Mouse (Mus musculus) spleen, postnatal 4 days (tissue): Measurements from ENCODE around the gene Abl2.
"Not testable (repeated sequence)": the region's sequence is repeated elsewhere in the genome, so short reads cannot be mapped to it uniquely, and the experiment has no call there.

ENCODE experiments used
- DNase-seq, 2 experiments: peaks; one replicate each; pipeline ENCODE4 v3.0.0; 2022; ENCODE audit warnings: low spot score in 2 of 2

Gene Abl2

DNA sequence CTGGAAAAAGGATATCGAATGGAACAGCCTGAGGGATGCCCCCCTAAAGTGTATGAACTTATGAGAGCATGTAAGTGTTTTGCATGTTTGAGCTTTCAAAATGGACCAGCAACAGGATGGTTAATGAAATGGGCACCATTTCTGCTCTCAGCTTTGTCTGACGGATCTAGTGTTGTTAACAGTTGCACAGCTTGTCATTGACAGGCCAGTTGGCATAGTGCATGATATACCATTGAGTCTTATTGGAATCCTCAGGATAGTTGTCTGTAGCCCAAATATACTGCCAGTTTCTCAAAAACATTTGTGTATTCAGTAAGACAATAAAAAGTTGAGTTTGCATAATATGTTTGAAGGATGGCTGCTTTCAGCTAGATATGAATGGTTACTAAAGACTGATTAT is 76.6 kb downstream of the Abl2 start:
- DNase-seq = no peak

- DNase-seq = no peak
These were observed 80.9 kb downstream of the Abl2 start for GRCm38 (mm10) chr1:156639455-156639854.

DNA sequence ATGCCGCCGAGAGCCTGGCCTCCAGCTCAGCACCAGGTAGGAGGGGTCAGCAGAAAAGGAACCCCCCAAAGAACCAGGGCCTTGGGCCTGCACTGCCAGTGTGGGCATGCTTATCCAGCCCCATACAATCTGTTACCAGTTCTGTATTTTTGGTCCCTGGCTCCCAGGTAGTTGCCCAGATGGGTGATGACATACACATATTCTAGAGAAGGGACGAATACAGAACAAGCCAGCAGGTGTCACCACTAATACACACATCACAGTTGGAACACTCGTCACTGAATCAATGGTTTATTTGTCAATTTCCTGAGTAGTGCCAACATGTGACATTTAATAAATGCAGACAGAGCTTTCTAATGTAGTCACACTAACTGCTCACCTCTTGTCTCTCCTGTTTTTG is 82.0 kb downstream of the Abl2 start:
- no peak for DNase-seq

DNA sequence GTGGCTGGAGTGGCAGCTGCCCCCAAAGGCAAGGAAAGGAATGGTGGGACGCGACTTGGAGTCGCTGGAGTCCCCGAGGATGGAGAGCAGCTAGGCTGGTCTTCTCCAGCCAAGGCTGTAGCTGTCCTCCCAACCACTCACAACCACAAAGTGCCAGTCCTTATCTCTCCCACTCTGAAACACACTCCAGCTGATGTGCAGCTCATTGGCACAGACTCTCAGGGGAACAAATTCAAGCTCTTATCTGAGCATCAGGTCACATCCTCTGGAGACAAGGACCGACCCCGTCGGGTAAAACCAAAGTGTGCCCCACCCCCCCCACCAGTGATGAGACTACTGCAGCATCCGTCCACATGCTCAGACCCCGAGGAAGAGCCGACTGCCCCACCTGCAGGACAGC is 83.2 kb downstream of the Abl2 start:
- DNase-seq = no peak

DNA sequence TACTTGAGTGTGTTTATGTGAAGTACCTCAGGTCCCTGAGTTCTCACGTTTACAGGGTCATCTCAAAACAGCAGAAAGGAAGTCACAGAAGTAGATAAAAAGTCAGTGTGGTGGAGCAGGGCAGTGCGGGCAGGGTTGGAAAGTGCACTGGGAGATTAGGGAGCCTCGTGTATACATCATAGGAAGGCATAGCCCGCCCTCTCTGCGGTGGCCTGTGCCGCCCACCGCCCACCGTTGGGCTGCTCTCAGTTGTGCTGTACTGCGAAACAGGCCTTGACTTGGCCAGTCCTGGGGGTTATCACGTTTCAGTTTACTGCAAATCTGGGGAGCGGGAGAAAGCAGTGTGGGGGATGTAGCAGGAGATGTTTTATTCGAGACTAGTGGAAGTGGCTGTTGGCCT is 84.2 kb downstream of the Abl2 start:
- no peak for DNase-seq

DNA sequence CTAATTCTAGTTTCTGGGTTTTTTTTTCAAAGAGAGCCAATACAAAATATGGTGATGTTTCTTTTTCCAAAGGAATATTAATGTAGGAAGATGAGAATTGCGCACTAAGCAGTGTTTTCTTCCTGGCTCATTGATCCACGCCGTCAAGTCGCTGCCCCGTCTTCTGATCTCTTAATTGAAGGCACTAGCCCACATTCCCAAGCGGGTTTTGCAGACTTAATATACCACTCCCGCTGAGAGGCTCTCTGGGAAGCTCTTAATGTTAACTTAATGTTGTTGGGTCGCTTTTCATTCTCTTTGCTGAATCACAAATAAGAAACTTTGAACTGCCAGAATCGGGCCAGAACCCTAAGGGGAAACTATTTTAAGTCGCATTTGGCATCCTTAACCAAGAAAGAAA is 85.5 kb downstream of the Abl2 start:
- DNase-seq = no peak

GRCm38 (mm10) chr1:156644780-156645523 is 86.4 kb downstream of the Abl2 start:
- no peak for DNase-seq

DNA sequence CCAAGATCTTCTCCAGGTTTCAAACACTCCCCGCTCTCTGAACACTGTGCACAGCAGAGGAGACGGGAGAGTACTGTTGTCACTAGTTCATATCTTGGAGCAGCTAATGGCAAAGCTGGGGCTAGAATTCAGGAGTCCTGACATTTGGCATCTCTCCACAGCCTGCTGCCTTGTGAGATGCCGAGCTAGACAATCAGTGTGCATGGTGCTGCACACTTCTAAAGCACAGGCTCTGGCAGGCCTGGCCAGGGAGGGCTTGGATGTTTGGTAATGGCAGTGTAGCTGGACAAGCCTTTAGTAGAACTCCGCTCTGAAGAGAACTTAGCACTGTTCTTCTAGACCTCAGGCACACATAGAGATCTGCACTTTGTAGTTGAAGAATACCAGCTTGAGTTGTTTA is 87.4 kb downstream of the Abl2 start:
- DNase-seq = no peak

- no peak for DNase-seq
These were observed 90.1 kb downstream of the Abl2 start for GRCm38 (mm10) chr1:156648705-156649104.

DNA sequence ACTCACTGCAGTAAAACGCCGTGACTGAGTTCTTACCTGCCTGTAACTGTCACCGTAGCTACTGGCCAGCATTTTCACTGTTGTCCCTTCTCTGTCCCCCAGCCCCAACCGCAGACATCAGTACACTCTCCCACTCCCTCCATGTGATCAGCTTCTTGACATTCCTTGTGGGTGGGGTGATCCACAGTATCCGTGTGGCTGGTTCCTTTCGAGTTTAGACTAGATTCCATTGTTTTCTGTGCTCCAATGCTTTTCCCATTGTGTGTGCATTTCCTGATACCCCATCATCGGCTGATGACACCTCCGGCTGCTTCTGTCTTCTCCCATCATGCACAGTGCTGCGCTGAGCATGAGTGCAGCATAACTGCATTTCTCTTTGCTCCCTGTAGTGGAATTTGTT is 92.0 kb downstream of the Abl2 start:
- no peak for DNase-seq

GRCm38 (mm10) chr1:156652189-156652822 is 93.7 kb downstream of the Abl2 start:
- DNase-seq = no peak

GRCm38 (mm10) chr1:156654735-156655530 is 96.3 kb downstream of the Abl2 start:
- no peak for DNase-seq

DNA sequence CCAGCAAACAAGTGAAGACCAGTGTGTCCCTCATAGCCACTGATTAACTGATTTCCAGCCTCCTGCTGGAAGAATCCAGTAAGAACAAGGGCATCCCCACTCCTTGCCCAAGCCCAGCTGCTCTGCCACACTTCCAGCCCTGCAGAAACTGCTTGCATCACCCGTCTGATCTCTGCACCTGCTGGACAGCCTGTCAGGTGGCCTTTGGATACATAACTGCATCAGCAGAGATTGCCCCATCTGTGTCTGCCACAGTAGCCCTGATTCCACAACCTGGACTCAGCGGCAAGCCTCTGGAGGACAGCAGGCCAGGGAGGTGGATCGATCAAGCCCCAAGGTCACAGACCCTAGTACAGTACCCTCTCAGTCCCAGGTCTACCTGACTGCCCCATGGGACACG is 98.9 kb downstream of the Abl2 start:
- no peak for DNase-seq

- no peak for DNase-seq
These were observed 100.1 kb downstream of the Abl2 start for GRCm38 (mm10) chr1:156658676-156659075.

DNA sequence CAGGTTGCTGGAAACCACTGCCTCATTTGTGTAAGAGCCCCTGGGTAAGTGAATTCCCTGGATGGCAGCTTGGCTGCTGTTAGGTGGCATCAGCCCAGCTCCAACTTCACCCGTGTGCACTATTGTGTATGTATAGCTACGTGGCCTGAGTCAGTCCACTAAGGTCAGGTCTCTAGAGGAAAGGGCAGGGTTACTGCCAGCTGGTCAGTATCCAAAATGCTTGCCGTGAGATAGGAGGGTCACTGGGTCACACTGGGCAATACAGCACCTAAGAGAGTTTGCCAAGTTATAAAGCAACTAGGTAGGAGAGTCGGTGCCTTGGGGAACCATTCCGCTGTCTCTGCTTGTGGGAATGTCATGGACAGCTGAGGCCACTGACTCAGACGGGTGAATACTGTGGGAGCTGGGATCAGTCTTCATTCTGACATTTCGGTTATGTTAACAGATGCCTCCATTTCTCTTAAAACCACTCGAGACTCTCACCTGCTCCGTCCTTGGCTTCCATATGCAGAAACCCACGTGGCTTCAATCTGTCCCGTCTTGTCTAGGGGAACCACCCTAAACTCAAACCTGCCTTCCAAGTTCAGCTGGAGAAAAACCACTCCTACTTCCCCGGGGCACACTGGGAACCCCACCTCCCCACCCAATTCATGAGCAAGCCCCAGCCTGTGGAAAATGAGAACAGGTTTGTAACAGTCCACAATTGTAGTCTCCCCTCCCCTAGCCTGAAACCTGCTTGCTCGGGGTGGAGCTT is 101.5 kb downstream of the Abl2 start:
- no peak for DNase-seq

DNA sequence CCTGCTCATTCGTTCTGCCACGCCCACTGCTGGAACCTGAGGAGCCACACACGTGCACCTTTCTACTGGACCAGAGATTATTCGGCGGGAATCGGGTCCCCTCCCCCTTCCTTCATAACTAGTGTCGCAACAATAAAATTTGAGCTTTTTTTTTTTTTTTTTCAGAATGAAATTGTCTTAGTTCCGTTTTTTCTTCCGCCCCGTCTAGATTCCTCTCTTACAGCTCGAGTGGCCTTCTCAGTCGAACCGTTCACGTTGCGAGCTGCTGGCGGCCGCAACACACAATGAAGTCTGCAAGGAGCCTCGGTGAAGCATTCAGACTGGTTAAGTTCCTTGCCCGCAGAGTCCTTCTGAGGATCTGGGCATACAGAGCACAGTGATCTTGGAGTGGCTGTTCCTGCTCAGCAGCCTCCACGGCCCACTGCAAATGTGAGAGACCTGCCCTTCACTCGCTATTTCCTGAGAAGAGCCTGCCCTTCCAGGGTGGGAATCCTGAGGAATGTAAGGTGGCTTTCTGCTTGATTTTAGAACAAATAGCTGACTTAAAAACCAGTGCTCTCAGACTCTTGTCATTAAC is 102.2 kb downstream of the Abl2 start:
- not testable (repeated sequence) for DNase-seq

GRCm38 (mm10) chr1:156665777-156666176 is 107.2 kb downstream of the Abl2 start:
- DNase-seq = no peak

DNA sequence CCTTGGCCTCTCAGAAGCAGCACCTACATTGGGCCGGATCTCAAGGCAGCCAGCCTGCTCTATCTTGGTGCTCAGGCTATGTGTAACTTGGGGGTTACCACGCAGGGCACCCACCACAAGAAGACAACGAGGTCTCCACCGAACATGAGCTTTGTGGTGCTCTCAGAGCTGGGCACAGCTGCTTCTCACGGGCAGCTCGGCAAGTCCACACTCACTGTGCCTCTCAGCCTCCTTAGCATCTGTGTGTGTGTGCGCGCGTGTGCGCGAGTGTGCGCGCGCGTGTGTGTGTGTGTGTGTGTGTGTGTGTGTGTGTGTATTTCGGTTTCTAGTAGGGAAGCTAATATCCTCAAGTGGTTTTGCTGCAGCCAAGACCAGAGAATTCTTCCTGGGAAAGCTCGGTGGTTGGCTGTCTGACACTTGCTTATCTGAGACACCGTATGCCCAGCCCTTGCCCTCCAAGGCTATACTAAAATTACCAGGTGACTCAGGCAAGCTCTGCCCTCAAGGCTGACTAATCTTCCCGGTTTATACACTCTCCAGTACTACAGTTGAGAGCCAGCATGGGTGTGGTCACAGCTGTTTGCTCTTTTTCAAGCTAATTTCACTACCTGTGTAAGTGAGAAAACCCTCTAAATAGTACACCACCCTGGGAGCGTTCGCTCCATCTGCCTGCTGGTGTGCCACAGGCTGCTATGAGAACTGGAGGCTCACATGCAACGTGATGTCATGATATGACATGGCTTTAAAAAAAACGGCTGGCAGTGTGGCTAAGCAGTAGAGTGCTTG is 108.7 kb downstream of the Abl2 start:
- no peak for DNase-seq

- no peak for DNase-seq
These were observed 110.0 kb downstream of the Abl2 start for GRCm38 (mm10) chr1:156668602-156669001.

DNA sequence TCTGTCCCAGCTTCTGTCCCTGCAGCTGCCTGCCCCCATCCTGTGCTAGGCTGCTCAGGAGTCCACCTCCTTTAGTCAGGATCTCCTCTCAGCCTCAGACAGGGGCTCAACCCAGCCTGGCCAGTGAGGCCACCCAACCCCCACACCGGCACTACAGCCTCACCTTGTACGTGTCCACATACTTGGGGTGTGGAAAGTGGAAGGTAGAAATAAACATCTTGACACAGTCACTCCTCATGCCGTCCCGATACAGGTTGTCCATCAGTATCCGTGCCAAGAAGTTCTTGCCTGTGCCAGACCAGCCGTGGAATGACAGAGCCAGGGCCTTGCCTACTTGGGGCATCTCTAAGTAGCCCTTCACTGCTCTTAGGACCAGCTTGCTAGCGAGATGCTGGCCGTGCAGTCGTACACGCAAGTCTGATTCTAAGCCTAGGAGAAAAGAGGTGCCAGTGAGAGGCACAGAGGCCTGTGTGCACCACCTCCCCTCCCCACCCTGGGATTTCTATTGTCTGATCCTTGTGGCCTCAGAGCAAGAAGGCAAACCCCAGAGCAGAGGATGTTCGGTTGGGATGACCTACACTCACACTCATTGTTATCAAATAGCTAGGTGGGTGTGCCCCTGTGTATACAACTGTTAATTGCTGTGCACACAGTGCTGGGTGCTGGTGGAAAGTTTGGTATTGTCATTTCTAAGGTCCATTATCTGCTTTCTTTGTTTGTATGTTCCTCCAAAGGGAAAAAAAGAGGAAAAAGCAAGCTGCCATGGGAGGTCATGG is 110.8 kb downstream of the Abl2 start:
- no peak for DNase-seq
